Mouse (Mus musculus): ENCODE results near the gene F2r. TPM values are rescaled to one million over a fixed set of nuclear protein-coding genes. Genes with fewer than 3 reads are reported as not detected.
A peak's percentile ranks its signal among the peaks of the same experiment; 100 is the strongest.

Gene F2r
- polyA plus RNA-seq (2012; fragmentation: generic; extraction: Trizol), result 97.4 TPM
- long read RNA-seq, experiment 1, transcript F2r-201 (2 exons, 3,336 nt), result major isoform, 110 of 120 reads
- long read RNA-seq, experiment 1, partial matches to known transcripts, result 0 of 120 reads
- long read RNA-seq, experiment 1, other reads (novel, unspliced or antisense), result 10 of 120 reads
- long read RNA-seq, experiment 2, transcript F2r-201 (2 exons, 3,336 nt), result major isoform, 1,664 of 1,710 reads
- long read RNA-seq, experiment 2, partial matches to known transcripts, result 30 of 1,710 reads
- long read RNA-seq, experiment 2, other reads (novel, unspliced or antisense), result 16 of 1,710 reads

DNA sequence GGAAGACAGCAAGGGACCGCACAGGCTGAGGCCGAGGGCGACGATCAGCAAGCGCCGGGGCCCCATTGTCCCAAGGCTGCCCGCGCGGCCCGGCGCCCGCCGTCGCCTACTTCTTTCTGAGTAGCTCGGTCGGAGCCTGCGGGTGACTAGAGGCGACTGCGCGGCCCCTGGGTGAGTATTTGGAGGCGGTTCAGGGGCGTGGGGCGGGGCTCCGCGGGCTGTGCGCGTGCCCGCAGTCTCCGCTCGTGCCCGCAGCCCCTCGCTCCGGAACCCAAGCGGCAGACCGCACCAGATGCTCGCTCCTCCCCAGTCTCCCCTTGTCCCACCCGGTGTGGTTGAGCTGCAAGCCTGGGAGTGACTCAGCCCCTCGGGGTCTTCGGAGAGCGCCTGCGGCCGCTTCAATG lies at the start of gene F2r:
Gene F2r (minus strand): TSS at position 179 of the 404 bp plus-strand sequence.
- TF ChIP-seq MAX (IDR thresholded peaks at IDR 0.05) (no peak), FOSL1 (IDR thresholded peaks at IDR 0.05; ENCODE audit: insufficient read depth, low read length, poor library complexity, severe bottlenecking) (peak; percentile 81), MYOD1 (IDR thresholded peaks at IDR 0.05; ENCODE audit: control insufficient read depth, insufficient read length, low read depth) (peak; percentile 65)

GRCm38 (mm10) chr13:95667260-95667659 lies 49.0 kb upstream of the F2r start:
- Histone ChIP-seq H3K4me3 (ENCODE audit: insufficient read depth, poor library complexity, severe bottlenecking) (no peak overlapping the region), H3K27me3 (ENCODE audit: control insufficient read depth, insufficient read depth, insufficient read length) (no peaks in the 10 kb centered on the region), H3ac (ENCODE audit: control insufficient read depth, insufficient read length, low read depth) (no peak overlapping the region), H3K36me3 (ENCODE audit: control insufficient read depth, insufficient read depth) (no peaks in the 10 kb centered on the region), H3K79me2 (ENCODE audit: control insufficient read depth, insufficient read depth) (no peaks in the 10 kb centered on the region), H3K79me3 (ENCODE audit: low read depth) (no peaks in the 10 kb centered on the region)
- no peak for TF ChIP-seq FOSL1 (IDR thresholded peaks at IDR 0.05; ENCODE audit: insufficient read depth, low read length, poor library complexity, severe bottlenecking)

More for the DNA sequence above, at the start of gene F2r:
- Histone ChIP-seq H3K36me3 (ENCODE audit: control insufficient read depth, insufficient read depth) (peaks cover 15% of the 10 kb centered on the region), H3K79me2 (ENCODE audit: control insufficient read depth, insufficient read depth) (peaks cover 49% of the 10 kb centered on the region), H3K4me3 (ENCODE audit: insufficient read depth, poor library complexity, severe bottlenecking) (peak within 1 kb of the TSS; percentile 84), H3ac (ENCODE audit: control insufficient read depth, insufficient read length, low read depth) (peak within 1 kb of the TSS; percentile 74), H3K27me3 (ENCODE audit: control insufficient read depth, insufficient read depth, insufficient read length) (no peaks in the 10 kb centered on the region), H3K79me3 (ENCODE audit: low read depth) (peaks cover 46% of the 10 kb centered on the region)

DNA sequence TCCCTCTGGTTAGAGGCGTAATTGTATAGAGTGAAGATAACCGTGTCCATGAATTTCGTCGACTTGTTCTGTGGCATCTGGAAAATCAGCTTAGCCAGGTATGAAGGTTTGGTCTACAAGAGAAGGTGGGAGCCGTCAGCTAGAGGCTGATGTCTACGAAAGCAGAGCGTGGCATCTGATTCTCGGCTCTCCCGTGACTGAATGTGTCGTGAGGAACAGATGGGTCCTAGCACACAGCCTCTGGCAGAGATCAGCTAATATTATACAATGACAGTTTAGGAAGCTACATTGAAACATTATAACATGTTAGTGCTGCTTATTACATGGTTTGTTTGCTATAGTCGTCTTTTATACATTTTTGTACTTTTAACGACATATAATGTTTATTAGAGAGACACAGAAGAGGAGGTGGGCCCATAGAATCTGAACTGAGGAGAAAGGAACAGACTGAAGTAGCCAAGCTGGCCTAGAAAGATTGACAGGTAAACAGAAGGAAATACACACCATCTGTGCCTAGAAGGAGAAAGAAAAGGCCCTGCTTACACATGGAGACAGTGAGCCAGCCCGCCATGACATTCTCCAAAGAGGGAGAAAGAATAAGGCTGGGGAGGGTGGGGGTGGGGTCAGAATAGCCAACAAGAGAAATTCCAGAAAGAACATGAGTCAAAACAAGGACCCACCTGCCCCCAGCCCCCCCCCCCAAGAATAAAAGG lies 47.5 kb upstream of the F2r start:
- H3K79me2 ChIP-seq (ENCODE audit: control insufficient read depth, insufficient read depth), result no peaks in the 10 kb centered on the region
- no peak overlapping the region for H3ac ChIP-seq (ENCODE audit: control insufficient read depth, insufficient read length, low read depth)
- no peaks in the 10 kb centered on the region for H3K79me3 ChIP-seq (ENCODE audit: low read depth)
- H3K27me3 ChIP-seq (ENCODE audit: control insufficient read depth, insufficient read depth, insufficient read length), result no peaks in the 10 kb centered on the region
- no peak overlapping the region for H3K4me3 ChIP-seq (ENCODE audit: insufficient read depth, poor library complexity, severe bottlenecking)
- no peaks in the 10 kb centered on the region for H3K36me3 ChIP-seq (ENCODE audit: control insufficient read depth, insufficient read depth)
- TF ChIP-seq CEBPB (IDR thresholded peaks at IDR 0.05; ENCODE audit: low read depth), result no peak
- TF ChIP-seq MAX (IDR thresholded peaks at IDR 0.05), result no peak
- no peak for TF ChIP-seq MYOD1 (IDR thresholded peaks at IDR 0.05; ENCODE audit: control insufficient read depth, insufficient read length, low read depth)
- TF ChIP-seq CTCF (IDR thresholded peaks at IDR 0.05; ENCODE audit: control insufficient read depth, insufficient read depth, insufficient read length), result no peak
- TF ChIP-seq USF1 (IDR thresholded peaks at IDR 0.05; ENCODE audit: low read depth), result no peak
- no peak for TF ChIP-seq MYOG (IDR thresholded peaks at IDR 0.05; ENCODE audit: control insufficient read depth, extremely low read depth, insufficient read length)
- TF ChIP-seq FOSL1 (IDR thresholded peaks at IDR 0.05; ENCODE audit: insufficient read depth, low read length, poor library complexity, severe bottlenecking), result no peak

DNA sequence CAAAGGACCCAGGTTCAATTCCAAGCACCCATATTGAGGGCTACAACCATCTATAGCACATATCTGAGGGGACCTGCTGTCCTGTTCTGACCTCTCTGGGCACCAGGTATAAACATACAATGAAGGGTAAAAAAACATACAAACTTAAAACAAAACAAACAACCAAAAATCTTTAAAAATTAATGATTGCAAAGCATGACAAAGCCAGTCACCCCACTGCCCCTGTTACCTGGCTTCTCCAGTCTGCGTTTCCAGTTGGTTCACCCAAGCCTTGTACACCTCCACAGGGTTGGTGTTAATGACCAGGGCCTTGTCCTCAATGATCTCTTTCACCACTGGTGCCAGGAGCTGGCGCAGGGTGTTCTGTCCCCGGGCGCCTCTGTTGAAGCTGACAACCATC lies 45.5 kb upstream of the F2r start:
- Histone ChIP-seq H3K36me3 (ENCODE audit: control insufficient read depth, insufficient read depth) (no peaks in the 10 kb centered on the region), H3K79me3 (ENCODE audit: low read depth) (no peaks in the 10 kb centered on the region), H3K27me3 (ENCODE audit: control insufficient read depth, insufficient read depth, insufficient read length) (no peaks in the 10 kb centered on the region), H3K79me2 (ENCODE audit: control insufficient read depth, insufficient read depth) (no peaks in the 10 kb centered on the region), H3ac (ENCODE audit: control insufficient read depth, insufficient read length, low read depth) (no peak overlapping the region), H3K4me3 (ENCODE audit: insufficient read depth, poor library complexity, severe bottlenecking) (no peak overlapping the region)
- TF ChIP-seq USF1 (IDR thresholded peaks at IDR 0.05; ENCODE audit: low read depth) (no peak), FOSL1 (IDR thresholded peaks at IDR 0.05; ENCODE audit: insufficient read depth, low read length, poor library complexity, severe bottlenecking) (no peak), MYOG (IDR thresholded peaks at IDR 0.05; ENCODE audit: control insufficient read depth, extremely low read depth, insufficient read length) (no peak), MYOD1 (IDR thresholded peaks at IDR 0.05; ENCODE audit: control insufficient read depth, insufficient read length, low read depth) (no peak), CEBPB (IDR thresholded peaks at IDR 0.05; ENCODE audit: low read depth) (no peak), MAX (IDR thresholded peaks at IDR 0.05) (no peak), CTCF (IDR thresholded peaks at IDR 0.05; ENCODE audit: control insufficient read depth, insufficient read depth, insufficient read length) (no peak)

DNA sequence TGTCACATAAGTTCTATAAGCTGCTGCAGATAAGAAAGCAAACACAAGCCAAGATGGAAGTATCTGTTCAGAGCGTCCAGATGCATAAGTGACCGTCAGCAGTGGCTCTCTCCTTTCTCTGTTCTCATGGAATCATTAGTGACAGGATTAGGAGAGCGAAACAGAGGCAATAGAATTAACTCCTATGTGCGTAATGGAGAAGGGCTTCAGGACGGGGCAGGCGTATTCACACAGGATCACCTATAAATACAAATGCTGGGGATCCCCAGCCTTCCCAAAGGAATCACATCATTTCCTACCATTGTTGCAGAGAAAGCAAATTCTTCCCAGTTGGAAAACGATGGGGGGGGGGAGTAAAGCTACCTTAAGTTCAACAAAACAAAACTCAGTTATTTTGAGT lies 41.1 kb upstream of the F2r start:
- Histone ChIP-seq H3K79me3 (ENCODE audit: low read depth) (no peaks in the 10 kb centered on the region), H3K27me3 (ENCODE audit: control insufficient read depth, insufficient read depth, insufficient read length) (no peaks in the 10 kb centered on the region), H3K4me3 (ENCODE audit: insufficient read depth, poor library complexity, severe bottlenecking) (no peak overlapping the region), H3K36me3 (ENCODE audit: control insufficient read depth, insufficient read depth) (no peaks in the 10 kb centered on the region), H3ac (ENCODE audit: control insufficient read depth, insufficient read length, low read depth) (no peak overlapping the region), H3K79me2 (ENCODE audit: control insufficient read depth, insufficient read depth) (no peaks in the 10 kb centered on the region)
- TF ChIP-seq CTCF (IDR thresholded peaks at IDR 0.05; ENCODE audit: control insufficient read depth, insufficient read depth, insufficient read length) (no peak), MAX (IDR thresholded peaks at IDR 0.05) (no peak), USF1 (IDR thresholded peaks at IDR 0.05; ENCODE audit: low read depth) (no peak), MYOD1 (IDR thresholded peaks at IDR 0.05; ENCODE audit: control insufficient read depth, insufficient read length, low read depth) (no peak), CEBPB (IDR thresholded peaks at IDR 0.05; ENCODE audit: low read depth) (no peak), FOSL1 (IDR thresholded peaks at IDR 0.05; ENCODE audit: insufficient read depth, low read length, poor library complexity, severe bottlenecking) (no peak), MYOG (IDR thresholded peaks at IDR 0.05; ENCODE audit: control insufficient read depth, extremely low read depth, insufficient read length) (no peak)

- no peak for TF ChIP-seq MYOG (IDR thresholded peaks at IDR 0.05; ENCODE audit: control insufficient read depth, extremely low read depth, insufficient read length)
- Histone ChIP-seq H3K79me3 (ENCODE audit: low read depth) (no peaks in the 10 kb centered on the region), H3K4me3 (ENCODE audit: insufficient read depth, poor library complexity, severe bottlenecking) (no peak overlapping the region), H3K27me3 (ENCODE audit: control insufficient read depth, insufficient read depth, insufficient read length) (no peaks in the 10 kb centered on the region), H3K36me3 (ENCODE audit: control insufficient read depth, insufficient read depth) (no peaks in the 10 kb centered on the region), H3K79me2 (ENCODE audit: control insufficient read depth, insufficient read depth) (no peaks in the 10 kb centered on the region), H3ac (ENCODE audit: control insufficient read depth, insufficient read length, low read depth) (no peak overlapping the region)
Measured at GRCm38 (mm10) chr13:95657171-95657570, 38.9 kb upstream of the F2r start.
